Mouse (Mus musculus) embryo, embryonic 11 days (tissue): ENCODE measurements around the gene Brd3.

Source experiments
- DNase-seq: peaks from one replicate; pipeline ENCODE4 v3.0.0-alpha.2; 2015

The Brd3 gene

DNA sequence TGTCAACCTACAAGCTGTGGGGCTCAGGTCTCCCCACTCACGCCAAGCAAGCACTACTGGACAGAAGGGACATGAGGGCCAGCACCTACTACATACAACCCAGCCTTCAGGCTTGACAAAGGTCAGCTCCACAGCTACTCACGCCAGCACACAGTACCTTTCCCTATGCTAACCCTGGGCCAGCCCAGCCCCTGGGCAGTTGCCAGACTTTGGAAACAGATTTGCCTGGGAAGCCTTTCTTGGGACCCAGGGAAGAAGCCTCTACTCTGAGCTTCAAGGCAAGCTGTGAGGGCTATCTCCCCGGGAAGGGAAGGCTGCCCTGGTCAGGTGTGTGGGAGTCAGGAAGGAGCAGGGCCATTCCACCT lies 37.5 kb downstream of the Brd3 start:
- DNase-seq, result no peak

DNA sequence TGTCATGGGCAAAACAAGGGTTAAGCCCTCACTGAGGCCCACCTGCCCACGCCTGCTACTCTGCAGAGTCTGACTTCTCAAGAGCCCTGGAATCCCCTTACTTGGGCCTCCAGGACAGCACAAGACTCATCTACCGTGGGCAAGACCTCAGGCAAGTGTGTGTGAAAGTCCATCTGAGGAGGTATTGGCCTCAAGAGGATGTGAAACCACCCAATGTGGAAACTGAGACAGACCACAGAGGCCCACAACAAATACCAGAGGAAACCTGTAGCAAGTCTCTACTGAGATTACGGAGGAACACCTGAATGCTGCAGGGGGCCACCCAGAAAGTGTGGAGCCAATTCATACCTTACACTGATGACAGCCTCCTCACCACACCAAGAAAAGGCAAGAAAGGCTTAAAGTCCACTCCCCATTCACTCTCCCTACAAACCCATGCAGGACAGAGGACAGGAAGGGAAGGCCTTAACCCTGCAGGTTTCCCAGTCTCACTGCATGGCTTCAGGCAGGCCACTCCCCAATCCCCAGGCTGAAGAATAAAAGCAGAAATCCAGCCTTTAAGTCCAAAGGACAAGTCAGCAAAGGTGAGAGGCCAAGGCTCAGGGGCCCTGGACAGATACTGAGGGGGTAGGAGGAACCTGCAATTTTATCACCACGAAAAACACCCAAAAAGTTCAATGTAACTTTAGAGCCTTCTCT lies 38.0 kb downstream of the Brd3 start:
- DNase-seq, result no peak

DNA sequence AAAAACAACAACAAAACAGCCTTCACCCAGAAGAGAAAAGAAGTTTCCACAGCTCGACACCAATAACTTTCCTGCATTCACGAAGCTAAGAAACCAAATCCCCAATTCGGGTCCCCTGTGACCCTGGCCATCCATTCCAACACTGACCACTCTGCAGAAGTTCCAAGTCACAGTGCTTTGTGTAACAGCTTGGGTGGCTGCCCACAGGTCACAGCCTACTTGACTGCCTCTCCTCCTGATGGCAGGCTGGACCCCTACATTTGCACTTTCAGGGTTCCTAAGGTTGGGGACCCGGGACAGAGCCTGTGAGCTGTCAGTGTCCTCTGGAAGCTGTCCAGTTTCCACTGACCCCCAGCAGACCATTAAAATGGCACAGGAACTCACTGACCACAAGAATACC lies 44.6 kb downstream of the Brd3 start:
- DNase-seq, result no peak

DNA sequence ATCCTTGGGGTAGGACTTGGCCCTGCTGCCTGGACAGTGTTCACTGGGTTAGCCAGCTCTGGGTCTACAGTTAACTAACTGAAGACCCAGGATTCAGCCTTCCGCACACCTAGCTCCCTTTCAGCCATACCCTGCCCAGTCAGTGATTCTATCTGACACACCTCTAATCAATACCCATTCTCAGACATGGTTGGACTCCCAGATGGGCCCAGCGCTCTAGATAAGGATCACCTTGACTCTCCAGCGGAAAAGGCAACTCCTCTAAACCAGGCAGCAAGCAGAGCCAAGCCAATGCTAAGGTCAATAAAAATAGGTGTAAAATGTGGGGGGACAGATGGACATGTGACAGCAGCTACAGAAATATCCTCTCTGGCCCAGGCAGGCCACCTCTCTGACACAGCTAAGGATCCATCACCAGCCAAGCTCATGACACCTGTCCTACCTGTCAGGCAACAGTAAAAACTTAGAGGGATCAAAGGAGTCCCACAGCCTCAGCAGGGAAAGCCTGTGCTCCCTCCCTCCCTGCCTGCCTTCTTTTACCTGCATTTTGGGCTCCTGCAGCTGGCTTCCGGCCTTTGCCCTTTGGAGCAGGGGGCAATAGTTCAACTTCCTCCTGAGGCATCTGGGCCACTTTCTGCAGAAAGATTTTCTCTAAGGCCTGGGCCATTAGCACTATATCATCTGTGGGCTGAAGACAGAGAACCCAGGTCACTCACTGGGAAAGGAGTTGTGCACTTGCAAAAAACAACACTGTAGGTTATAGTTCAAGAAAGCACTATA lies 45.4 kb downstream of the Brd3 start:
- DNase-seq, result no peak

DNA sequence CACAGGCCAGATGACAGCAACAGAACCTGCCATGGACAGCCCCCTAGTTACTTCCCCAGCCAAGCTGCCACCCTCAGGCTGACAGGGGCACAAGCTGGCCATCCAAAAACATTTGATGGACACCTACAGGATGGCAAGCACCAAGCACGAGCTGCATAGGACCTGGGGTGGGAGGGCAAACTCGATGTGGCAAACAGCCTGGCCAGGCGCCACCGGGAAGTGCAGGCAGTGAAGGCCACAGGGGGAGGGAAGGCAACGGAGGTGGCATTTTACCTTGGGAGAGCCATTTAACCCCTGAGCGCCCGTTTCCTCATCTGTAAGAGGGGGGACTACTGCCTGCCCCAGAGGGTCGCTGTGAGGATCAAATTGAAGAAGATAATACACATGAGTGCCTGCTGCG lies 46.8 kb downstream of the Brd3 start:
- DNase-seq, result no peak

DNA sequence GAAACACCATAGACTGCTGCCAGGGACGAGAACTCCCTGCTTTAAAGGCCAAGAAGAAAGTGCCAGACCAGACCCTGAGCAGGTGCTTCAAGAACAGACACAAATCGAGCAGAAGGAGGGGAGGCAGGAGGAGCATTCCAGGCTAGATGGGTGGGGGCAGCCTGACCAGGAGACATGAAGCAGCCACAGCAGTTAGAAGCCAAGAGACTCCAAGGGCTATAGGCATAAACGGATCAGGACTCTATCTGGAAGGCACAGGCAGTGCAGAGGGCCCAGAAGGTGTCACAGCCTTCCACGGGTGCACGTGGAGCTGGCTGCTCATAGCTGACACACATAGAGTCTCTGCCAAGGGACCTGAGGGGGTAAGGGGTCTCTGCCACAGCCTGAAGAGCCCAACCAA lies 47.3 kb downstream of the Brd3 start:
- no peak for DNase-seq

DNA sequence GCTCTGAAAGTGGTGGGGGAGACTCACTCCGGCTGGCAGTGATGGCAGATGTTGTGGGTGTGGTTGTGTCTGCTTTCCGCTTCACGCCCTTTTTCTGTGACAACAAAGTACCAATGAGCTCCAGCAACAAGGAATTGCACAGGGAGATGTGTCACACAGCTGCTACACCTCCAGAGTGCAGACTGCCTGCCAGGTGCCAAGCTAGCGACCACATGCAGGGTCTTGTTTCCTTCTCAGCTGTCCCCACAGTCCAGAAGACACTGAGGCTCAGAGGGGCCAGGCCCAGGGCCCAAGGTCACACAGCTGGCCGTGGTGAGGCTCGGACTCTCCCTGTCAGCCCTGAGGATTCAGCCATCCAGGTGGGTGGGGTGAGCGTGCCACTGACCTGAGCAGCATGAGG lies 47.7 kb downstream of the Brd3 start:
- DNase-seq, result no peak

DNA sequence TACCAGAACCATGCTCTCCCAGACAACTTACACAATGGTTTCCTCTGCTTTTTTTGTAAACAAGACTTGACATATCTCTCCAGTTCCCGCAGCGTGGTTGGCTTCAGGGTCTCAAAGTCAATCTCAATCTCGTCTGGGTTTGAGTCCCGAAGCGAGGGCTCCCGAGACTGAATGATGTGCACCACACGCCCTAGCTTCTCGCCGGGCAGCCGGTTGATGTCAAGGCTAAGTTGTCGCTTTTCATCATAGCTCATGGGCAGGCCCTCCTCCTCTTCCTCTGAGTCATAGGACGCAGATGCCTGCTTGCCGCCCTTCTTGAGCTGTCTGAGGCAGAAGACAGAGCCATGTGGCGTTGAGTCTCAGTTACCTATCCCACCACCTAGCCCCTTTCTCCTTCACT lies 57.2 kb downstream of the Brd3 start:
- no peak for DNase-seq

DNA sequence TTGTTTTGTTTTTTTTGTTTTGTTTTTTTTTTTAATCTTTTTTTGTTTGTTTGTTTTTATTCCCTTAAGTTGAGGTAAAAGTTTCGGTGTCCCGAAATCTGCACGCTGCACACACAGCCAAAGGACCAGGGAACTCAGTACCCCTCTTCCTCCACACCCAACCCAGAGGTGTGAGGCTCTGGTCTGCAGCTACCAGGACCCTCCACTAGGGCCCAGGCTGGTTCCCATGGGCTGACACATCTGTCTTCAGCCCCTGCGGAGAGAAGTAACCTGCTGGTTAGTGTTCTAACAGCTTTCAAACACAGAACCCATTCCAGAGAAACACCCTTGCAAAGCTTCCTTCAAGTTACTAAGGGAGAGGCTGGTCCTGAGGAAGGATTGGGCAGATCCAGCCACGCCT lies 59.7 kb downstream of the Brd3 start:
- peak; percentile 35 for DNase-seq

DNA sequence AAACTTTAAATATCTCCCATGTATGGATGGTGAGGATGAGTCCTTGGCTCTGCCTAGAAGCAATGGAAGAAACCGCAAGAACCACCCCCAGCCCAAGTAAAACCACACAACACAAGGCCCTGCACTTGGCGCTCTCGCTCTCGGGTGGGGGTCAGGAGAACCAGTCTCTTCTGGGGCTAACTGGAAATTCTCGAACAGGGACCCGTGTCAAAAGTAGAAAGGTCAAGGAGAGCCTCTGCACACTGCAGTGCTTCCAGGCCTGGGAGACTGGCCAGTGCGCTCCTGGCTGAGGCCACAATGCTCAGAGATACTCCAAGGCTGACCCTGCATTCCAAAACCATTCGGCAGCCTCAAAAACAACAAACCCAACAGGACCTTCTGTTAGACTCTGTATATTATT lies 60.6 kb downstream of the Brd3 start:
- DNase-seq, result no peak

DNA sequence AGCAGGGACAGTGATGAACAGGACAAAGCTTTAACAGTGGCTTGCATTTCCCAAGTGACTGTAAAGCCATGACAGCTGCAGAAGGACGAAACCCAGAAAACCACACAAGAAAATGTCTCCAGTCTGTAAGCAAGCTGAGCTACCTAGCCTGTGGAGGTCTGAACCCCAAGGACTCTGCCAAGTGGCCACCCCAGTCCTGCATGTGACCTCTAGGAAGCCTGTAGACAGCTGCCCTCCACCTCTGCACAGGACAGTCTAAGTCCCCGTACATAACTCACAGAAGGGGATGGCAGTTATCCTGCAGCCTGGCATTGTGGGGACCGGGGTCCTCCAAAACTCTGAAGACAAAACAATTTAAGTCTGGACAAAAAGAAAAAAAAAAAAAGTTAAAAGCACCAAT lies 61.6 kb downstream of the Brd3 start:
- no peak for DNase-seq

DNA sequence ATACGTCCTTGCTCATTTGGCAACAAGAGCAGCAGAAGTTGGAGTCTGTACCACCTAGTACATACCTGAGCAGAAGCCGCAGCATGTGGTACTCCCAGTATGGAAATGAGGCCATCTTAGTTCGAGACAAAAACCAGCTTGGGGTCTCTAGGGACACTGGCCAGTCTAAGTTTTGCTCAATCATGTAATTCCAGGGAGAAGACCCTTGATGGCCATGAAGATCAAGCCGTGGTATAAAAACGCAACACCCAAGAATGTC lies 64.1 kb downstream of the Brd3 start:
- DNase-seq, result no peak

DNA sequence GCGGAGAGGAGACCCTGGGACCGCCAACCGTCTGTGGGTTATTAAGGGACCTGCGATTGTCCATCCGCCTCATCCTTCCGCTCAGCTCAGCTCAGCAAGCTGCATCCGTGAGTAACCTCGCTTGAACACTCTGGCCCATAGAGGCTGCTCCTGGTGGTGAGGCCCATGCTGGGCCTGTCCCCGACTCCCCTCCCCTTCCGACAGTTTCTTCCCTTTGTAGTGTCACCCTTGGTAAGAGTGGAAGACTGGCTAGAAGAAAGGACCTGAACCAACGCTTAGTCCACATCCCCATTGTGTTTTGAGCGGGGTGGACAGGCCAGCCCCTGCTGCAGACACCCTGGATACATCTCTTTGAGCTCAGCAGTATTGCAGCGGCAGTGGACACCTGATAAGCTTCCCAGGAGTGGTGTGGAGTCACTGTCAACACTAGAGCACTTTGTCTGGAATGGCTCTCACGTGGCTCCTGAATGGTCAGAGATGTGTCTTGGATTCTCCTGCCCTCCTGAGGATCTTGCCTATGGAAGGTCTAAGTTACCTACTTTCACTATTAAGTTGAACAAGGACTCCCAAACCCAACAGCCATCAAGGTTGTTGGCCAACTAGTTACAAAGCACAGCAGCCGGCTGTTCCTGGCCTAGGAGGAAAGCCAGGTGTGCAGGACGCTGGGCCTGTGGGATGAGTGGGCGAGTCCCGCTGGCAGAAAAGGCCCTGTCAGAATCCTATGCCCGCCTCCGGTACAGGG lies 64.6 kb downstream of the Brd3 start:
- no peak for DNase-seq

DNA sequence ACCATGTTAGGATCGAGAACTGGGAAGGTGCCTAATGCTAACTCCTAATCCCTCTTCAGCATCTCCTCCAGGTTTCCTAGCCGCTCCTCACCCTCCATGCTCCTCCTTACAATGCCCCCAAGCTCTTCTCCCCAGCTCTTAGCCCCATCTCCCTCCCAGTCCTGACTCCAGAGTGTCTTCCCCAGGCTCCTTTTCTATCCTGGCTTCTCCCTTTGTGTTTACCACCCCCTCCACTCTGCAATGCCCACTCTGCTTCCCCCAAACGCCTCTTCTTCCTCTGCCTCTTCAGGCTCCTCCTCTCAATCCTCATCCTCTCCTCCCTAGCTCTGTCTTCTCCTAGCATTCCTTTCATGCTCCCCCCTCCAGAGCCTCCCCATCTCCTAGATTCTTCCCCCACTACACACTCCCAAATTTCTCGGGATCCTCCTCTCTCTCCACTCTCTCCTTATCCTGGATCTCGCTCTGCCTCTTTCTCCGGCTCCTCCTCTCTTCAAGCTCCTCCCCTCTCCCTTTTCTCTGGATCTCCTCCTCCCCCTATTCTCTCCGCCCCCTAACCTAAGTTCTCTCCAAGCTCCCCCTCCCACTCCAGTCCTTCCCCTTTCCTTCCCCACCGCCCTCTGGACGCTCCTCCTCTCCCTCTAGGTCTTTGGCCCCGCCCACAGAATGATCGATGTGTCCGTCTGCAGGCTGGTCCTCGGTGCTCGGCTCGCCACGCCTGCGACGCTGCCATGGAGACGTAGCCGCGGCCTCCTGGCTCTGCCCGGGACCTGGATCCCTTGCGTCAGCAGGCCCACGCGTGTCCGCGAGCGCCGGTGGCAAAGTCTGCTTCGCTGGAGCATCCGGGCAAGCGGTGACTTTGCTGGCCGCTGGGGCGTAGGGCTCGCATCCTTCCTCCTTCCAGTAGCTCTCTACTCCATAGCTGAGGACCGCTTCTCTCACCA lies 65.4 kb downstream of the Brd3 start, which contains the start of gene Brd3os:
TSS of gene Brd3os (plus strand) at position 558 of the 941 bp plus-strand sequence.
- DNase-seq, result peak; percentile 100

DNA sequence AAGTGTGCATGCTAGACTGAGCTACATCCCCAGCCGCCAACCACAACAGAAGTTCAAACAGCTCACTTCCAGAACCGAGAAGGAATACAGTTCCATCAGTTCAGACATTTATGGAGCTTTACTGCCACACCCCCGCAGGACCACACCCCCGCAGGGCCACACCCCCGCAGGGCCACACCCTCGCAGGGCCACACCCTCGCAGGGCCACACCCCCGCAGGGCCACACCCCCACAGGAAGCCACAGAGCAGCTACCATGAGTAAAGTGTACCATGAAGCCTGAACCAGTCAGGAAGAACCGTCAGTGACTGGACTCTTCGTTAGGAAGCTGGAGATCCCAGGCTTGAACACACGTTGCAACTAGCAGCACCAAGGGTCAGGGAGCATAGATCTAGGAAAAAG lies 69.2 kb downstream of the Brd3 start:
- DNase-seq, result no peak

DNA sequence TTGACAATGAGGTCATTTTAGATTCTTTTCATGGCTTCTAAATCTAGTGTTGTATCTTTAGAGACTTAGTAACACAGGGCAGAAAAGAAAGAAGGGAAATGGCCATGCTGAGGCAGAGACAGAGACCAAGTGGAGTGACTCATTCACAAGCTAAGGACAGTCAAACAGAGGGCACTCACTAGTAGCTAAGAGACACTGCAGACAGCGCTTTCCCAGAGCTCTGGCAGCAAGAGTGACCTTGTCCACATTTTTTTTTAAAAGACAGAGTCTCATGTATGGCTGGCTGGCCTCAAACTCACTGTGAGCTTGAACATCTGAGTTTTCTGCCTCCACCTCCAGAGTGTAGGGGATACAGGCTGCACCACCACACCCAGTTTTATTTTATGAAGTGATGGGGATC lies 69.6 kb downstream of the Brd3 start:
- no peak for DNase-seq

DNA sequence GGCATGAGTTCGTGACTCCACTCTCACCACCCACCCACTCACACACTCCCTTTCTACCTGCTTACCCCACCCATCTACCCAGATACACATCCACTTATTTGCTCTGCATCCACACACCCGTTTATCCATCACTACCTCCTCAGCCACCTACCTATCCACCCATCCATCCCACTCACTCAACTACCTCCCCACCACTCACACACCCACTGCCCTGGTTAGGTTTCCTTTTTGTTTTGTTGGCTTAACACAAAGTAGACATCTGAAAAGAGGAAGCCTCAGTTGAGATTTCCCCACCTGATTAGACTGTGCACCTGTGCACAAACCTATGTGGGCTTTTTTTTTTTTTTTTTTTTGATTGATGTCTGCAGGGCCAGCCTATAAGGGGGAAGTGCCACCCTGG lies 74.9 kb downstream of the Brd3 start:
- DNase-seq, result no peak

DNA sequence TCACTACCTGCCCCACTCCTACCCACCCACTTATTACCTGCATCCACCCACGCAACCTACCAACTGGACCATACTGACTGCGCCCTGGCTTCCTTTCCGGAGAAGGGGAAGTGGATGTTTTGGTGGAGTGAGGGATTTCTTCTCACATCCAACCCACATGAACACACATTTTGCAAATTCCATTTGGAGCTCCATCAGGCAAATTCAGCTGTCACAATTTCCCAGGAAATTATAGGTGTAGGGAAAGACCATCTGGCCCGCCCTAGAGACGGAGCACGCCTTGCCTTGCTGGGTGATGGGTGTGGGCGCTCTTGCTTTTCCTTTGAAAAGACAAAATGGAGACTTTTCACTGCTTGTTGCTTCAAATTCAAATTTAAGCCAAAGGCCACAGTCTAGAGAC lies 76.8 kb downstream of the Brd3 start:
- DNase-seq, result no peak

DNA sequence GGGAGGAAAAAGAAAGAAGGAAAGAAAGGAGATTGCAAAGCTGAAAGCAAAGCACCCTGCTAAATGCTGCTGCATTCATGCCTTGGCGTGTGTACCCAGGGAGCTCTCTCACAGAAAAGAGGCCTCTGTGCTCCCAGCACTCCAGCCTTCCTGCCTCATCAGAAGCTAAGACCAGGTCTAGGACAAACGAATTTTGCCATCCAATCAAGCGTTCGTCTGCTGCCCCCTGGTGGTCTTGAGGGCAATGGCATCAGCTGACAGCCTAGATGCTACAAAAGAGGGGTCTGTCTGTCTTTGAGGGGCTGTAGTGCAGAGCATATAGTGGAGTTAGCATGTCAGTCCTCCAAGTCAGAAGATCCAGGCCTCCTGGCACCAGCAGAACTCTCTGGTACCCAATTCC lies 79.4 kb downstream of the Brd3 start:
- DNase-seq, result peak; percentile 91

DNA sequence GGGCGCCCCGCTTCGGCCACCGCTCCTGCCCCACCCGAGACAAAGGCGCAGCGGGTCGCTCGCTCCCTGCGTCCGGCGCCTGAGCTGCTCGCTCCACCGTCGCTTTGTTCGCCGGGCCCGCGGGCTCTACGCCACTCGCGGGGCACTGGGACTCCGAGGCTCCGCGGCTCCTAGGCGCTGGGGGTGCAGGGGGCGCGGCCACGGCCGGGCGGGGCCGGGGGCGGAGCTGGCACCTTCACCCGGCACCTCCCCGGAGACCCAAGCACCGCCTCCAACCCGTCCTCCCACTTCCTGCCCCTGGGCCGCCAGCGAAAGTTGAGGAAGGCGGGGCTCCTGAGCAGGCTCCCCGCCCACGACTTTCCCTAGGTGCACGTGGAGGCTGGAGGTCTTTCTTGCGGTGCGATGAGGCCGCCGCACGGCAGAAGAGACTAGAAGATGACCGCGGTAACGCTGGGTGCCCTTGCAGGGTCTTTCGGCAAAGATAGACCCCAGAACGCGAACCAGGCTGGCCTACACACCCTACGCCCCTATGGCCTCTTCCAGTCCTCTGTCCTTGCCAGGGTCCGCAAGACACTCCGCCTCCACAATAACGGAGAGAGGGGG lies 80.5 kb downstream of the Brd3 start, which contains the start of gene Vav2:
TSS of gene Vav2 (minus strand) at position 179 of the 603 bp plus-strand sequence.
- peak; percentile 97 for DNase-seq

DNA sequence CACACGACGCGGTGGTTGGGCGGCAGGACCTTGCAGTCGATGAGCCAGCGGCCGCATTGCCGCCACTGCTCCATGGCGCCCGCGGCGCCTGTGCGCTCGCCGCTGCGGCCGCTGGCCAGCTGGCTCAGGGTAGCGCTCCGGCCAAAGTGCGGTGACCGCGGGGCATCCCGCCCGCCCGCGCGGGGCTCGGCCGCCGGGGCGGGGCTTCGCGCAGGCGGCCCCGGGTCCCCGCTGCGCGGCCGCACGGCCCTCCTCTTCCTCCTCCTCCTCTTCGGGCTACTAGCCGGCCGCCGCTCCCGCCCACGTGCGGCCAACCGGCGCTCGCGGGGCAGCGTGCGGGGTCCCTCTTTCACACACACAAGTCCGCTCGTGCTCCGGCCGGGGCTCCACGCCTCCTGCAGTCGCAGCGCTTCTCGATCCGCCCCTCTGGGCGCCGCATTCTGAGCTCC lies 81.0 kb downstream of the Brd3 start:
- DNase-seq, result peak; percentile 72

DNA sequence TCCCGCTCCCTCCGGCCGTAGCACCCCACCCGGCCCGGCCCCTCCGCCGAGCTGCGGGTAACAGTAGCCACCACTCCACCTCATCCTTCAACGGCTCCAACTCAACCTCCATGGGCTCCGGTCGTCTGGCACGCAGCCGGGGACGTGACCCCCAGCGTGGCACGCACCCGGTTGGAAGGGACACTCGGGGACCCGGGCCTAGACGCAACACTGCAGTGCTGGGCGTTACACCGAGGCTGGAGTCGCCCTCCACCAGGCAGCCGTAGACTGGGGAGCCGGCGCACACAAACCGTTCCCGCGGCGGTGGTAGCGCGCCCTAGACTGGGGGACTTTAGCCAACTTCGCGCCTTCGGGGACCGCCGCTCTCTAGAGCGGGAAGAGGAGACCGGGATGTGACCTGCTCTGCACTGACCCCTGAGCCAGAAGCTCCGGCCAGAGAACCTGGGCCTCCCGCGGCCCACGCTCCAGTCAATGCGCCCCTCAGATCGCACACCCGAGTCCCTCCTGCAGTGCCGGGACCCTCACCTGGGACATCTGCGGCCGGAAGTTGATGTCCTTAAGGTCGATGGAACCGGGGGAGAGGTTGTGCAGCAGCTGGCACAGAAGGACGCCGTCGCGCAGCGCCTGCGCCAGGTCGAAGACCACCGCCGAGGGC lies 81.6 kb downstream of the Brd3 start:
- DNase-seq, result peak; percentile 52
